Mouse (Mus musculus) erythroblast, embryonic 14.5 days (primary cell): ENCODE measurements around the gene Serpinf1.

Experiments
- GATA1 ChIP-seq: IDR thresholded peaks from 2 replicates; pipeline ENCODE4 v1.6.1; 2012; ENCODE audit warnings: low read length, inconsistent platforms, mixed read lengths
- TAL1 ChIP-seq: IDR thresholded peaks from 3 replicates; pipeline ENCODE4 v1.6.1; 2012; ENCODE audit warnings: low read length, inconsistent platforms, mixed read lengths

- TF ChIP-seq GATA1 (no peak), TAL1 (no peak)
These were observed 17.7 kb downstream of the Serpinf1 start for GRCm38 (mm10) chr11:75404801-75405200.
